Mouse (Mus musculus) adrenal gland, postnatal 10 days (tissue): ENCODE data around the gene Gm11634. TPM values are rescaled to one million over a fixed set of nuclear protein-coding genes. Genes with fewer than 3 reads are reported as not detected.
"Not testable (repeated sequence)": the region's sequence is repeated elsewhere in the genome, so short reads cannot be mapped to it uniquely, and the experiment has no call there.

Experiments used
- DNase-seq: peaks from one replicate; pipeline ENCODE4 v3.0.0; 2021; ENCODE audit warnings: mixed read lengths
- long read RNA-seq, 2 experiments: library from polyadenylated mRNA; stranded (forward); transcript quantifications; one replicate each; pipeline ENCODE4 v2.0.0; 2021
- total RNA-seq, 2 experiments: library from RNA; stranded (reverse); gene quantifications; 2 replicates each; pipeline ENCODE4 v1.2.3; 2021

The Gm11634 gene
- total RNA-seq = not detected
- long read RNA-seq, experiment 1 = 0 reads
- long read RNA-seq, experiment 2 = 0 reads

DNA sequence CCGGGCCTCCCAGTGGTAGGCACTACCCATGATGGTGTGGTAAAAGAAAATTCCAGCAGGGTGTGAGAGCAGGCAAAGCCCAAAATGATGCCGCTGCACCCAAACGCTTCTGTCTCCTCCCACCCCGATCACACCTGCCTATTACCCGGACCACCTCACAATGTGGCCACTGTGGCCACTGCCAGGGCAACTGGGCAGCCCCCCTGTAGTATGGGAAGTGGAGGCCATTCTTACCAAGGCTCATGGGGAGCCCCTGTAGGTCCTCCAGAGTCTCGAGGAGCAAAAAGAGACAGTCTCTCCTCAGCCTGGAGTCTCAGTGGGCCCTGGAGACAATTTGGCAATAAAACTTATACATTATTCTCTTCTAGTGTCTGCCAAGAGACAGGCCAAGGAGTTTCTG is at the start of gene Gm11634:
TSS of gene Gm11634 (minus strand) at position 101 of the 400 bp plus-strand sequence.
- no peak for DNase-seq

- not testable (repeated sequence) for DNase-seq
Observed at GRCm38 (mm10) chr11:101647093-101647492, 48.0 kb upstream of the Gm11634 start.

GRCm38 (mm10) chr11:101646283-101646794 is 47.3 kb upstream of the Gm11634 start:
- not testable (repeated sequence) for DNase-seq

DNA sequence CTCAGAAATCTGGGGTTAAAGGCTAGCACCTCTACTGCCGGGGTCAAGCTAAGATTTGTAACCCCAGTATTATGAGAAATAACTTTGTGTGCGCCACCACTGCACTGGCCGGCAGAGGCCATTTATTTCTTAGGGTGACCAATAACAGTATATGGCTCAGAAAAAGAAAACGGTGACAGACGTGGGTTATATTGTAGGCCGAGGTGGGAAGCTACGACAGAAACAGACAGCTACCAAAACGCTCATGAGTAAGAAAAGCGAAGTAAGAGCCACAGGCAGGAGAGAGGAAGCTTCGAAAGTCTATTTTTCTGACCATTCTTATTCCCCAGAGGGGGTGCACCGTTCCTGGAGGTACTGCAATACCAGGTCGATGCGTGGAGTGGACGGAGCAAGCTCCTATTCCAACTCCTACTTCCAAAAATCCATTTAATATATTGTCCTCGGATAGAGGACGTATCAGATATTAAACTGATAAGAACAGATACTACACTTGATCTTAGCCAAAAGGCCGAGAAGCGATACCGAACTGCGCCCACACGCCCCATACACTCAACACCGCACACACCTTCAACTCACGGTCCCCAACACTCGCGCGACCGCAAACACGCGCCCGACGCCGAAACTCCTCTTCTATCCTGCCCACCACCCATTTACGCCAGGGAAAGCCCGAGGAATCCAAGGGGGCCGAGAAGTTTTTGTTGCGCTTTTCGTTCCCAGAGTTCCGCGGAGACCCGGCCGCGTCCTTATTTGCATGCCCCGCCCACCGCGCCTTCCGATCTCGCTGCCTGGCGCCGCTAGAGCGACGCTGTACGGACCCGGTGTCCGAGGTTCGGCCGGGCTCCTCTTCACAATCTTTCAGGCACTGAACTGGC is 46.6 kb upstream of the Gm11634 start:
- peak; percentile 78 for DNase-seq

- DNase-seq = not testable (repeated sequence)
Observed at GRCm38 (mm10) chr11:101645043-101645410, 46.0 kb upstream of the Gm11634 start.

DNA sequence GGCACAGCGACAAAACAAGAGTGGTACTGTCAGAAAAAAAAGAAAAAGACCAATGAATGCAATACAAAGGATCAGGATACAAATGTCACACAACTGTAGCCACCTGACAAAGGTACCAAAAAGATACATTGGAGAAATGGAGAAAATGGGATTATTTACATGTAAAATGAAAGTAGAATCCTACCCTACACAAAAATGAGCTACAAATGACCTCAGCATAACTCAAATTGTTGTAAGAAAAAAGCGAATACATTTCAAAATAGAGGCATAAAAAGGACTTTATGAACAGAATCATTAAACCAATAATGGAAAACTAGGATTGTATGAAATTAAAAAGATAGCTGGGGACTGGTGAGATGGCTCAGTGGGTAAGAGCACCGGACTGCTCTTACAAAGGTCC is 45.5 kb upstream of the Gm11634 start:
- DNase-seq = no peak

DNA sequence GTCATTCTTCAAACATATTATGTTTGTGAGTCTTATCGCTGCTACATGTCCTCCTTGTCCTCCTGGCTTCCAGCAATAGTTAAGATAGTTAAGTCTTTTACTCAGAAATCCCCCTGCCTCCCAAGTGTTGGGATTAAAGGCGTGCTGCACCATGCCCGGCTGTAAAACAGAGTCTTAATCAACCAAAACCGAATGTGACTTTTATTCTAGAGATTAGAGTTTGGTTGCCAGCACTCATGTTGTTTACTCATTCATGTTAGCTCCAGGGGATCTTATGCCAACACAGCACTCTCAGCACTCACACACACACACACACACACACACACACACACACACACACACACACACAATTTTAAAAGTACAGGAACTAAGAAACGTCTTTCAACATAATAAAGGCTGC is 43.9 kb upstream of the Gm11634 start:
- DNase-seq = no peak

- peak; percentile 24 for DNase-seq
Observed at GRCm38 (mm10) chr11:101641710-101642642, 42.9 kb upstream of the Gm11634 start.

DNA sequence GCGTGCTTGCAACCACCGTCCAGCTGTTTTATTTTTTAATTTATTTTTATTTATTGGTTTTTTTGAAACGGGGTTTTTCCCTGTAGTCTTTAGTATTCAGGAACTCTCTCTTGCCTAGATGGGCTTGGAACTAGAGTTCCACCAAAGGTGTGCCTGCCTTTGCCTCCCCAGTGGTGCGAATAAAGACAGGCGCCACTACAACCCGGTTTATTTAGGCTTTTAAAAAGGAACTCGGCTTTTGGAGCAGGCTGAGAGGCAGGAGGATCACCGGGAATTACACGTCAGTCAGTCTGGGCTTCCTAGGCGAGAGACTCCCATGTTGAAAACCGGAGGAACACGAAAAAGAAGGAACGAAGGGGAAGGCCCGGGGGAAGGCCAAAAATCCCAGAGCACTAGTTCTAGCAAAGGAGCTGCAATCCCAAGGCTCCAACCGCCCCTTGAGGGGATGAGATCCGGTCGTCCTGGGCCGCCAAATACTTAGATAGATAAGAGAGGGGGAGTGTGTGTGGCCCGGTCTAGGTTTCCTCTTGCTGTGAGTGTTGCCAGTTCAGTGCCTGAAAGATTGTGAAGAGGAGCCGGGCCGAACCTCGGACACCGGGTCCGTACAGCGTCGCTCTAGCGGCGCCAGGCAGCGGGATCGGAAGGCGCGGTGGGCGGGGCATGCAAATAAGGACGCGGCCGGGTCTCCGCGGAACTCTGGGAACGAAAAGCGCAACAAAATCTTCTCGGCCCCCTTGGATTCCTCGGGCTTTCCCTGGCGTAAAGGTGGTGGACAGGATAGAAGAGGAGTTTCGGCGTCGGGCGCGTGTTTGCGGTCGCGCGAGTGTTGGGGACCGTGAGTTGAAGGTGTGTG is 42.0 kb upstream of the Gm11634 start:
- peak; percentile 87 for DNase-seq

- no peak for DNase-seq
Observed at GRCm38 (mm10) chr11:101639761-101640160, 40.7 kb upstream of the Gm11634 start.

- no peak for DNase-seq
Observed at GRCm38 (mm10) chr11:101635660-101636059, 36.6 kb upstream of the Gm11634 start.

DNA sequence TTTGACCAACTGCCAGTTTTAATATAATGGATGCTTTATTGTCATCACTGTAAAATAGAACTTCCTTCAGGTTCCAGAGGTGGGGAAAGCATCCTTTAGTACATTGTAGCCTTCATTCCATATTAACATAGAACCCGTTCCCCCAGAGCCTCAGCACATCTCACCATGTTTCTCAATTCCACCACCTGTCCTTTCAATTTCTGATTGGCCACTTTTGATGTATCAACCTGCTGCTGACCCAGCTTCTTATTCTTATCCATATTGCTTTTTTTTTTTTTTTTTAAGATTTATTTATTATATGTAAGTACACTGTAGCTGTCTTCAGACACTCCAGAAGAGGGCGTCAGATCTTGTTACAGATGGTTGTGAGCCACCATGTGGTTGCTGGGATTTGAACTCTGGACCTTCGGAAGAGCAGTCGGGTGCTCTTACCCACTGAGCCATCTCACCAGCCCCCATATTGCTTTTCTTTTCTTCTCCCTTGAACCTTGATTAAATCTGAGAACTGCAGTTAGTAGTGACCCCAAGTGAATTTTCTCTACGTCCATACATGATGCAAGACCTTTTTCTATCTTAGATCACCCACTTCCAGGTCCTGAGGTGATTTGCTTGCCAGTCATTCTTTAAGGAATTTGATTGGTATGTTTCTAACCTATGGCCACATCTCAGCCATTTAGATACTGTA is 29.8 kb upstream of the Gm11634 start:
- not testable (repeated sequence) for DNase-seq

- peak; percentile 92 for DNase-seq
Observed at GRCm38 (mm10) chr11:101627857-101628559, 29.0 kb upstream of the Gm11634 start.

DNA sequence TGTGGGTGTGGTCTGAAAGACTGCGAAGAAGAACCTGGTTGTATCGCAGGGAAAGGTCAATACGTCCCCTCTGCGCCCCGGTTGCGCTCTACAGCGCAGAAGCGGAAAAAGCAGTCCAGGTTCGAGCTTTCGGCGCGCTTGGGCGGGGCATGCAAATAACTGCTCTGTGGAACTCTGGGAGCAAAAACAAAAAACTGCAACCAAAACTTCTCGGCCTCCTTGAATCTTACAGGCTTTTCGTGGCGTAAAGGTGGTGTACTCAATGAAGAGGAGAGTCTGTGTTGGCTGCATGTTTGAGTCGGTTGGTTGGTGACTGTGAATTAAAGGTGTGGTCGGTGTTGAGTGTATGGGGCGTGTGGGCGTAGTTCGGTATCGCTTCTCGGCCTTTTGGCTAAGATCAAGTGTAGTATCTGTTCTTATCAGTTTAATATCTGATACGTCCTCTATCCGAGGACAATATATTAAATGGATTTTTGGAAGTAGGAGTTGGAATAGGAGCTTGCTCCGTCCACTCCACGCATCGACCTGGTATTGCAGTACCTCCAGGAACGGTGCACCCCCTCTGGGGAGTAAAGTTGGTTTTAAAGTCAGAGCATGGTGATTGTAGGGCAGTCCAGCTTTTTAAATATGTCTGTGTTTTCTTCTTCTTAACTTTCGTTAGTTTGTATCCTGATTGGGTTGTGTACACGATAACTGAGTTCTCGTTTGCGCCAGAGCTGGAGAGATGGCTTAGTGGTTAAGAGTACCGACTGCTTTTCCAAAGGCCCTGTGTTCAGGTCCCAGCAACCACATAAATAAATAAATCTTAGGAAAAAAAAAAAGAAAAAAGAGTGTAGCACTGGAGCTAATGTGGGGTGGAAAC is 28.2 kb upstream of the Gm11634 start, which contains the start of gene Rdm1:
TSS of gene Rdm1 (plus strand) at position 201 of the 862 bp plus-strand sequence.
- DNase-seq = peak; percentile 89

- DNase-seq = no peak
Observed at GRCm38 (mm10) chr11:101626649-101626994, 27.6 kb upstream of the Gm11634 start.

- DNase-seq = not testable (repeated sequence)
Observed at GRCm38 (mm10) chr11:101620022-101620655, 21.1 kb upstream of the Gm11634 start.

- DNase-seq = peak; percentile 29
Observed at GRCm38 (mm10) chr11:101618596-101618995, 19.5 kb upstream of the Gm11634 start.

- peak; percentile 52 for DNase-seq
Observed at GRCm38 (mm10) chr11:101617849-101618248, 18.8 kb upstream of the Gm11634 start.
